ENCODE assay signal across 22 mouse cellular contexts in genomic region chr16:96109673-96110072, GRCm38 (mm10). TPM values are rescaled to one million over a fixed set of nuclear protein-coding genes. Genes with fewer than 3 reads are reported as not detected.
DNase-seq lines count a peak whose midpoint lies in the region; ATAC-seq and TF ChIP-seq lines count a peak whose summit lies in the region.
"Had no signal": no experiment of that assay in that cellular context is flagged by ENCODE, and none has a peak within 500 bp of the region (broad histone marks: within the 10 kb centered on the region; RNA-seq: fewer than 3 reads in every experiment).

No protein-coding gene starts in this region.

- intact Hi-C loops in left cerebral cortex, postnatal 25 days (cut with DNase I), result no loop called here

- no peaks in the 10 kb centered on the region for H3K9me3 ChIP-seq in hindbrain, embryonic 12.5 days (replicated peaks)
- H3K9me3 ChIP-seq: forebrain, embryonic 10.5 days; forebrain, embryonic 13.5 days had no signal

- no peak overlapping the region for H3K4me2 ChIP-seq in hindbrain, embryonic 12.5 days (replicated peaks)
- H3K4me2 ChIP-seq: forebrain, embryonic 13.5 days; heart, embryonic 11.5 days; hindbrain, embryonic 14.5 days had no signal

- DNase-seq in spleen, adult 2 months (ENCODE audit: low read depth in 1 of 2, low spot score in 2 of 2), result peak; percentile 47 to 62
- no peak for DNase-seq in spleen, adult 12 weeks (ENCODE audit: low spot score)
- DNase-seq in B cell, adult 2 months, result peak; percentile 59 to 63
- DNase-seq in left cerebral cortex, postnatal 25 days (ENCODE audit: low spot score in 2 of 2), result no peak
- DNase-seq: adrenal gland, adult 2 months; adrenal gland, postnatal 14 days; cerebellum, adult 11-12 months; cerebellum, adult 8-10 months; cerebellum, postnatal 10 days; cerebellum, postnatal 36 days; embryo, embryonic 11 days; gastrocnemius, postnatal 14 days; heart, adult 11 months had no signal

- H3K27me3 ChIP-seq in spleen, adult 2 months (ENCODE audit: control insufficient read depth, insufficient read depth, low read length), result no peaks in the 10 kb centered on the region
- no peaks in the 10 kb centered on the region for H3K27me3 ChIP-seq in hindbrain, embryonic 12.5 days
- H3K27me3 ChIP-seq: forebrain, embryonic 13.5 days had no signal

- 29% methylated on average over 4 of the region's 4 CpGs for WGBS in spleen, adult 2 months
- 47% methylated on average over 4 of the region's 4 CpGs for WGBS in bone marrow, adult 2 months
- 63% methylated on average over 4 of the region's 4 CpGs for WGBS in hindbrain, embryonic 12.5 days

- no peak overlapping the region for H3K4me3 ChIP-seq in spleen, adult 2 months (ENCODE audit: extremely low read depth, insufficient read depth, insufficient read length)
- H3K4me3 ChIP-seq in bone marrow, adult 2 months (replicated peaks; ENCODE audit: control insufficient read depth, low read depth, low read length), result no peak overlapping the region
- H3K4me3 ChIP-seq in hindbrain, embryonic 12.5 days, result no peak overlapping the region
- H3K4me3 ChIP-seq: forebrain, embryonic 10.5 days; forebrain, embryonic 13.5 days had no signal

- no peak for TF ChIP-seq CTCF in spleen, adult 2 months (IDR thresholded peaks at IDR 0.05; ENCODE audit: extremely low read depth, insufficient read depth, insufficient read length, insufficient replicate concordance)
- TF ChIP-seq CTCF in bone marrow, adult 2 months (IDR thresholded peaks at IDR 0.05; ENCODE audit: control insufficient read depth, insufficient read depth, low read length), result no peak

- ATAC-seq in hindbrain, embryonic 12.5 days (ENCODE audit: low FRiP score), result no peak
- ATAC-seq: forebrain, embryonic 13.5 days; forebrain, embryonic 16.5 days; hindbrain, postnatal 0 days; inflammation-experienced regulatory T-cells, adult 6 months had no signal

- H3K27ac ChIP-seq in spleen, adult 2 months (ENCODE audit: insufficient read depth, low read length), result peak overlapping the region; percentile 98
- peak overlapping the region; percentile 57; the same call in 1 of the 2 replicates for H3K27ac ChIP-seq in bone marrow, adult 2 months (ENCODE audit: control insufficient read depth, insufficient read depth, low read depth, low read length, poor library complexity)
- no peak overlapping the region for H3K27ac ChIP-seq in hindbrain, embryonic 12.5 days
- H3K27ac ChIP-seq: forebrain, embryonic 10.5 days; forebrain, embryonic 13.5 days; hindbrain, embryonic 14.5 days; hindbrain, postnatal 0 days had no signal

- no peak overlapping the region for H3K9ac ChIP-seq in hindbrain, embryonic 12.5 days
- H3K9ac ChIP-seq: forebrain, embryonic 13.5 days; hindbrain, embryonic 14.5 days had no signal

- H3K36me3 ChIP-seq in spleen, adult 2 months (ENCODE audit: control insufficient read depth, insufficient read depth, low read length), result no peaks in the 10 kb centered on the region
- no peaks in the 10 kb centered on the region for H3K36me3 ChIP-seq in hindbrain, embryonic 12.5 days
- H3K36me3 ChIP-seq: forebrain, embryonic 10.5 days had no signal

- H3K4me1 ChIP-seq in spleen, adult 2 months (ENCODE audit: control insufficient read depth, insufficient read depth, insufficient read length), result peaks cover 18% of the 10 kb centered on the region
- H3K4me1 ChIP-seq in bone marrow, adult 2 months (ENCODE audit: control insufficient read depth, insufficient read depth, low read length), result no peaks in the 10 kb centered on the region; the same call in 1 of the 2 replicates
- H3K4me1 ChIP-seq in hindbrain, embryonic 12.5 days, result no peaks in the 10 kb centered on the region
- H3K4me1 ChIP-seq: forebrain, embryonic 10.5 days; forebrain, embryonic 13.5 days had no signal

- no peak for TF ChIP-seq POLR2A in spleen, adult 2 months (IDR thresholded peaks at IDR 0.05; ENCODE audit: low read depth, low read length)
- TF ChIP-seq POLR2A in bone marrow, adult 2 months (IDR thresholded peaks at IDR 0.05; ENCODE audit: borderline replicate concordance, control insufficient read depth, low read depth, low read length), result no peak

RNA-seq across cellular contexts. Expression of gene Hmgn1, which starts 17.9 kb away (rescaled TPM):
- polyA plus RNA-seq in spleen, adult 2 months (2012; rRNA removed), result 19.0 and 19.9 TPM in 2 replicates
- polyA plus RNA-seq in bone marrow, adult 2 months (2011; ENCODE audit: insufficient read depth, insufficient read length, low replicate concordance, missing spikeins), result 53.4 and 102 TPM in 2 replicates
- 655 and 709 TPM in 2 replicates for polyA plus RNA-seq in hindbrain, embryonic 12.5 days (2016; fragmentation: Nextera tagmentation; extraction: Ambion mirVana)
- 10 to 100 TPM; 52.5 to 71.7 TPM for total RNA-seq in left cerebral cortex, postnatal 25 days (2021)

RNA-seq across cellular contexts. Expression of gene Brwd1, which starts 27.3 kb away (rescaled TPM):
- polyA plus RNA-seq in spleen, adult 2 months (2012; rRNA removed), result 32.8 and 41.9 TPM in 2 replicates
- 27.9 and 47.0 TPM in 2 replicates for polyA plus RNA-seq in bone marrow, adult 2 months (2011; ENCODE audit: insufficient read depth, insufficient read length, low replicate concordance, missing spikeins)
- 219 and 232 TPM in 2 replicates for polyA plus RNA-seq in hindbrain, embryonic 12.5 days (2016; fragmentation: Nextera tagmentation; extraction: Ambion mirVana)
- 100 to 1,000 TPM; 135 to 159 TPM for total RNA-seq in left cerebral cortex, postnatal 25 days (2021)

RNA-seq across cellular contexts. Expression of gene Wrb, which starts 35.5 kb away (rescaled TPM):
- polyA plus RNA-seq in spleen, adult 2 months (2012; rRNA removed), result 28.4 and 38.1 TPM in 2 replicates
- 3.4 and 9.9 TPM in 2 replicates for polyA plus RNA-seq in bone marrow, adult 2 months (2011; ENCODE audit: insufficient read depth, insufficient read length, low replicate concordance, missing spikeins)
- polyA plus RNA-seq in hindbrain, embryonic 12.5 days (2016; fragmentation: Nextera tagmentation; extraction: Ambion mirVana), result 117 and 121 TPM in 2 replicates
- total RNA-seq in left cerebral cortex, postnatal 25 days (2021), result 10 to 100 TPM; 61.1 to 61.6 TPM

Comparison
In these comparisons a context has a peak if more than half of its experiments do, and no peak if none do; other contexts are left out.
1. DNase-seq: peak in spleen, adult 2 months (2 of 2) and B cell, adult 2 months (2 of 2); none in spleen, adult 12 weeks (single experiment) and left cerebral cortex, postnatal 25 days (0 of 2).